Mouse (Mus musculus) frontal cortex, postnatal 36 days (tissue): ENCODE measurements at regions not wholly inside any gene's neighbourhood (a gene's known extent, or its start where the extent isn't known, plus 50 kb on each side); places are given as distances from the start of the nearest gene placed in this dataset.
A peak's percentile ranks its signal among the peaks of the same experiment; 100 is the strongest.

Experiments
- DNase-seq, 2 experiments: peaks; one replicate each; pipeline ENCODE4 v3.0.0; 2022; ENCODE audit warnings: low spot score in 2 of 2

GRCm38 (mm10) chr15:88472351-88473100 is 127.6 kb upstream of the Zdhhc25 start:
- DNase-seq: no peak

- no peak for DNase-seq
Measured at GRCm38 (mm10) chr15:88473221-88473620, 126.9 kb upstream of the Zdhhc25 start.

GRCm38 (mm10) chr15:88483471-88483870 is 116.6 kb upstream of the Zdhhc25 start:
- no peak for DNase-seq

- DNase-seq: no peak
Measured at GRCm38 (mm10) chr15:88489715-88490114, 110.4 kb upstream of the Zdhhc25 start.

- no peak for DNase-seq
Measured at GRCm38 (mm10) chr15:88490316-88491090, 109.6 kb upstream of the Zdhhc25 start.

GRCm38 (mm10) chr15:88491091-88491366 is 109.1 kb upstream of the Zdhhc25 start:
- no peak for DNase-seq

- no peak for DNase-seq
Measured at GRCm38 (mm10) chr15:88497957-88498356, 102.1 kb upstream of the Zdhhc25 start.

- DNase-seq: peak; percentile 9 to 21
Measured at GRCm38 (mm10) chr15:88502311-88502710, 97.8 kb upstream of the Zdhhc25 start.

- DNase-seq: no peak
Measured at GRCm38 (mm10) chr15:88503896-88504295, 96.2 kb upstream of the Zdhhc25 start.

- DNase-seq: no peak
Measured at GRCm38 (mm10) chr15:88505491-88506119, 94.5 kb upstream of the Zdhhc25 start.

GRCm38 (mm10) chr15:88507886-88508285 is 92.2 kb upstream of the Zdhhc25 start:
- no peak for DNase-seq

GRCm38 (mm10) chr15:88508971-88509370 is 91.1 kb upstream of the Zdhhc25 start:
- DNase-seq: no peak

GRCm38 (mm10) chr15:88509626-88510025 is 90.5 kb upstream of the Zdhhc25 start:
- DNase-seq: peak; percentile 21 to 43

- DNase-seq: no peak
Measured at GRCm38 (mm10) chr15:88514091-88514490, 86.0 kb upstream of the Zdhhc25 start.

GRCm38 (mm10) chr15:88531218-88531617 is 68.9 kb upstream of the Zdhhc25 start:
- no peak for DNase-seq

GRCm38 (mm10) chr15:88532008-88532407 is 68.1 kb upstream of the Zdhhc25 start:
- no peak for DNase-seq

- DNase-seq: no peak
Measured at GRCm38 (mm10) chr15:88533354-88533753, 66.7 kb upstream of the Zdhhc25 start.

- DNase-seq: no peak
Measured at GRCm38 (mm10) chr15:88535516-88535915, 64.6 kb upstream of the Zdhhc25 start.

- DNase-seq: peak; percentile 42 to 61
Measured at GRCm38 (mm10) chr15:88537190-88537589, 62.9 kb upstream of the Zdhhc25 start.

- no peak for DNase-seq
Measured at GRCm38 (mm10) chr15:88542567-88542966, 57.5 kb upstream of the Zdhhc25 start.

- DNase-seq: no peak
Measured at GRCm38 (mm10) chr15:88544216-88544615, 55.9 kb upstream of the Zdhhc25 start.

GRCm38 (mm10) chr15:88548261-88548660 is 51.8 kb upstream of the Zdhhc25 start:
- DNase-seq: peak in 1 of 2 experiments; percentile 28
